Mouse (Mus musculus) urinary bladder, postnatal 10 days (tissue): ENCODE results near the gene Olfr681.
"Not testable (repeated sequence)": the region's sequence is repeated elsewhere in the genome, so short reads cannot be mapped to it uniquely, and the experiment has no call there.

Experiments
- DNase-seq: peaks from one replicate; pipeline ENCODE4 v3.0.0; 2022; ENCODE audit warnings: low spot score

The Olfr681 gene

GRCm38 (mm10) chr7:105116536-105116935 lies at the start of gene Olfr681:
Gene Olfr681, plus strand, starts transcription at chr7:105116836.
- no peak for DNase-seq

- no peak for DNase-seq
Observed at GRCm38 (mm10) chr7:105080905-105081304, 35.7 kb upstream of the Olfr681 start, which contains the start of gene Olfr679. Gene Olfr679, plus strand, starts transcription at chr7:105081205.

DNA sequence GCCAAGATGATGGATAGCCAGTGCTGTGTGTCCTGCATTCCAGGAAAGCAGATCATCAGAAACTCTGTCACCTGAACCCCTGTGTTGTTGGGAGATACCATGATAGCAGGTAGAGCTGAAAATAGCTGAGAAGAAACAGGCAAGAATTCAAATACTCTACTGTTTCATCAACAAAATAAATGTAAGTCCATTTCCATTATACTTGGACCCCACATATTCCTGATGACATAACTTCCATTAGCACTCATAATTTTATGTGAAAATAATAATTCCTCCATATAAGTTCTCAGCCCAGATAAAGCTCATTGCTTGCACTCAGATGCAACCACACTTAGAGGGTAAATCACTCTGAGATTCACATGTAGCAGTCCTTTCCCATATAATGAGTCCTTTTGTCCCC lies 23.9 kb upstream of the Olfr681 start, which contains the start of gene Olfr680-ps1:
Gene Olfr680-ps1, minus strand, starts transcription at position 101 of the 400 bp plus-strand sequence.
- not testable (repeated sequence) for DNase-seq

DNA sequence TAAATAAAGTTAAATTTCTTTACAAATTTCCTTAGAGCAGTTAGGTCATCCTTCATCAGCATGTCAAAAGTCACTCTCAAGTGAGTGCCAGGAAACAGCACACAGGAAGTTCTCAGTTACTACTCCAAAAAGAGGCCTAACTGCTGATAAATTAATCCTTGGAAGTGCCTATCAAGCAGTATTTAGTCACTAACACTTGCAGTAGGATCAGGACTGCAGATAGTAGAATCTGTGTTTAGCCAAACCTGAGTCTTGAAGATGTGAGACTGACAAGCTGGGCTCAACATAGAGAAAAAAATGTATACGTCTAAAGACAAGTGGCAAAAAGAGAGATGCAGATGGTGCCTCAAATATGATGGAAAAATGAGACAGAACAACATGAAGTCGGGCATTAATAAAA lies 24.6 kb downstream of the Olfr681 start:
- DNase-seq = no peak

DNA sequence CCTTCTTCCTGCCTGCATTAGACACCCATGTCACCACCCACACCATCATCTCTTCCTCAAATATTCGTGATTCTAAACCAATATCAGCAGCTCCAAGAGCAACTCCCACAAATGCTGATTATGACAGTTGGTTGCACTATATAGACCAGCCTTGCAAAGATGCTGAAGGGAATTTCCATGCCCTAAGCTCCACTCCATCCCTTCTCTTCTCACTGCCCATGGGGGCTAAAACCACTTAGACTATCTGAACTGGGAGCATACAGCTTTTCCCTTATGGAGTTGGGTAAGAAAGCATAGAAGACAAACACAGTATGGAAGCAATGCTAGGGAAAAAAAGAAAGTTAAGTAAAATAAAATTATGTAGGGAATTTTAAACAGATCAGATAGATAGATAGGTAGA lies 30.3 kb downstream of the Olfr681 start, which contains the start of gene Olfr683:
Gene Olfr683, minus strand, starts transcription at position 101 of the 400 bp plus-strand sequence.
- no peak for DNase-seq

GRCm38 (mm10) chr7:105163553-105163952 lies 46.9 kb downstream of the Olfr681 start, which contains the start of gene Olfr684:
Gene Olfr684, minus strand, starts transcription at chr7:105163653.
- DNase-seq = no peak

GRCm38 (mm10) chr7:105170773-105171172 lies 54.1 kb downstream of the Olfr681 start:
- DNase-seq = no peak
